Mouse (Mus musculus): ENCODE measurements around the gene Erc2.

Erc2 gene

GRCm38 (mm10) chr14:28089636-28090443 lies 467.6 kb downstream of the Erc2 start:
- peak; percentile 11 to 12 for DNase-seq

- no peak for DNase-seq
Measured at GRCm38 (mm10) chr14:28091367-28091766, 469.1 kb downstream of the Erc2 start.

- DNase-seq = no peak
Measured at GRCm38 (mm10) chr14:28093214-28093613, 471.0 kb downstream of the Erc2 start.

GRCm38 (mm10) chr14:28093913-28094312 lies 471.7 kb downstream of the Erc2 start:
- no peak for DNase-seq

- DNase-seq = no peak
Measured at GRCm38 (mm10) chr14:28099084-28099483, 476.9 kb downstream of the Erc2 start.

GRCm38 (mm10) chr14:28113121-28113520 lies 490.9 kb downstream of the Erc2 start:
- no peak for DNase-seq

- no peak for DNase-seq
Measured at GRCm38 (mm10) chr14:28120851-28121250, 498.6 kb downstream of the Erc2 start.

GRCm38 (mm10) chr14:28126842-28127241 lies 504.6 kb downstream of the Erc2 start:
- no peak for DNase-seq

GRCm38 (mm10) chr14:28128999-28129398 lies 506.8 kb downstream of the Erc2 start:
- no peak for DNase-seq

- no peak for DNase-seq
Measured at GRCm38 (mm10) chr14:28143998-28144397, 521.8 kb downstream of the Erc2 start.

- no peak for DNase-seq
Measured at GRCm38 (mm10) chr14:28147201-28147600, 525.0 kb downstream of the Erc2 start.

GRCm38 (mm10) chr14:28150942-28151341 lies 528.7 kb downstream of the Erc2 start:
- no peak for DNase-seq

GRCm38 (mm10) chr14:28155706-28156105 lies 533.5 kb downstream of the Erc2 start:
- DNase-seq = peak; percentile 9 to 19

- DNase-seq = no peak
Measured at GRCm38 (mm10) chr14:28160852-28161251, 538.6 kb downstream of the Erc2 start.

GRCm38 (mm10) chr14:28164642-28165408 lies 542.6 kb downstream of the Erc2 start:
- no peak for DNase-seq

- DNase-seq = no peak
Measured at GRCm38 (mm10) chr14:28165621-28166211, 543.5 kb downstream of the Erc2 start.

- DNase-seq = no peak
Measured at GRCm38 (mm10) chr14:28170711-28171110, 548.5 kb downstream of the Erc2 start.

GRCm38 (mm10) chr14:28171364-28171763 lies 549.1 kb downstream of the Erc2 start:
- no peak for DNase-seq

- no peak for DNase-seq
Measured at GRCm38 (mm10) chr14:28173736-28174135, 551.5 kb downstream of the Erc2 start.

GRCm38 (mm10) chr14:28181070-28181825 lies 559.0 kb downstream of the Erc2 start:
- no peak for DNase-seq

GRCm38 (mm10) chr14:28192711-28193364 lies 570.6 kb downstream of the Erc2 start:
- DNase-seq = no peak

- DNase-seq = no peak
Measured at GRCm38 (mm10) chr14:28203874-28204273, 581.6 kb downstream of the Erc2 start.
